ENCODE assay signal across 1 mouse cellular context in the genomic region with DNA sequence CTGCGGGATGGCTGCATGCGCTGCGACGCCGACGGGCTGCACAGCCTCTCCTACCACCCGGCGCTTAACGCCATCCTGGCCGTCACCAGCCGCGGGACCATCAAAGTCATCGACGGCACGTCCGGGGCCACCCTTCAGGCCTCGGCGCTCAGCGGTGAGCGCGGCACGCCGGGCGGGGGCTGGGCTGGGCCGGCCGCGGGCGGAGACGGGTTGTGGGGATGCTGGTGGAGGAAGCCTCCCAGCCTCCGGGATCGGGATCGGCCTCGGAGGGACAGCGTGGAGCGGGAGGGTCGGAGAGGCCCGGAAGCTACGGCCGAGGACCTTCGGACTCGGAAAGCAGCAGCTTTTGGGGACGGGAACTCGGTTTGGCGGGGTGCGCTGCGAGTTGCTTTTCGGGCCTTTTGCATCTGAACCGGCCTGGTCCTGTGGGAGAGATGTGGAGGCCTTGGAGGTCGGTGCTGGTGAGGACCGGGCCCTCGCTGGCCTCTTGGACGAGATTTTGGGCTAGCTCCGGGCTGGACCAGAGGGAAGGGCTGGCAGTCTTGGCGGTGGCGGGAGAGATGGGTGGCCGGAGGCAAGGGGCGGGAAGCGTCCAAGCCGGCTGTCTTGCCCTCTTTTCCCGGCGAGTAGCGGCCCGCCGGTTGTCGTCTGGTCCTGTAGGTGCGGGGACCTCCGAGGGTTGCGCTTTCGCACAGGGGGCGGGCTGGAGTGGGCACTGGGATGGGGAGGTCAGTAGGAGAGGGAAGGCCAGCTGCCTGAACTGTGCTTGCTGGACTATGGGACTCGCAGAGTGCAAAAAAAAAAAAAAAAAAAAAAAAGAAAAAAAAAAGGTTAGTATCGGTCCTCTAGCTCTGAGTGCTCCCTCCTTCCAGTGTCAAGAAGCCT.
TF ChIP-seq lines count a peak whose summit lies in the region.

No protein-coding gene starts in this region.

TF ChIP-seq in CH12.LX, 34 proteins besides CTCF, POLR2A, EP300 and RAD21 (continued from another document):
- TF ChIP-seq POLR2AphosphoS2 (IDR thresholded peaks at IDR 0.05; ENCODE audit: low read depth, low read length) (no peak), TCF12 (IDR thresholded peaks at IDR 0.05; ENCODE audit: low read depth, low read length) (no peak), TBP (conservative IDR thresholded peaks at IDR 0.05; ENCODE audit: low read depth, low read length) (no peak), MAZ (IDR thresholded peaks at IDR 0.05; ENCODE audit: low read depth, low read length) (no peak), MAX (IDR thresholded peaks at IDR 0.05; ENCODE audit: low read length) (no peak)
TF ChIP-seq in CH12.LX: peak in this region for 6.
